Mouse (Mus musculus) bone marrow, adult 2 months (tissue): ENCODE results near the gene C2cd2.

Experiments used
- CTCF ChIP-seq: fragments of 200-500 bp; IDR thresholded peaks from 2 replicates; pipeline ENCODE4 v1.5.1; 2011; ENCODE audit warnings: low read length, control low read depth; ENCODE audit not compliant: control insufficient read depth, insufficient read depth
- POLR2A ChIP-seq: fragments of 200-500 bp; IDR thresholded peaks from 2 replicates; pipeline ENCODE4 v1.6.1; 2011; ENCODE audit warnings: low read depth, mild to moderate bottlenecking, control low read depth, low read length, borderline replicate concordance; ENCODE audit not compliant: control insufficient read depth

- TF ChIP-seq POLR2A (no peak), CTCF (no peak)
These were observed 93.0 kb downstream of the C2cd2 start for GRCm38 (mm10) chr16:97869193-97870102.
